Mouse (Mus musculus) cerebellum, postnatal 14 days (tissue): ENCODE results near the gene Actr2.
"Not testable (repeated sequence)": the region's sequence is repeated elsewhere in the genome, so short reads cannot be mapped to it uniquely, and the experiment has no call there.

Experiments
- DNase-seq, 2 experiments: peaks; one replicate each; pipeline ENCODE4 v3.0.0; 2021; ENCODE audit warnings: mixed read lengths in 2 of 2

The Actr2 gene

GRCm38 (mm10) chr11:20112741-20113480 lies at the start of gene Actr2:
Gene Actr2, minus strand, starts transcription at chr11:20112913.
- DNase-seq = peak; percentile 98

GRCm38 (mm10) chr11:20158879-20159278 lies 46.2 kb upstream of the Actr2 start:
- no peak for DNase-seq

GRCm38 (mm10) chr11:20153542-20153941 lies 40.8 kb upstream of the Actr2 start:
- DNase-seq = not testable (repeated sequence)

GRCm38 (mm10) chr11:20152107-20152901 lies 39.6 kb upstream of the Actr2 start:
- no peak for DNase-seq

- no peak for DNase-seq
These were observed 38.6 kb upstream of the Actr2 start for GRCm38 (mm10) chr11:20151290-20151689.

- no peak for DNase-seq
These were observed 37.2 kb upstream of the Actr2 start for GRCm38 (mm10) chr11:20149936-20150335.

- no peak for DNase-seq
These were observed 32.7 kb upstream of the Actr2 start for GRCm38 (mm10) chr11:20145383-20145782.

GRCm38 (mm10) chr11:20144536-20145263 lies 32.0 kb upstream of the Actr2 start:
- DNase-seq = no peak

- not testable (repeated sequence) for DNase-seq
These were observed 31.0 kb upstream of the Actr2 start for GRCm38 (mm10) chr11:20143687-20144086.

GRCm38 (mm10) chr11:20142516-20142915 lies 29.8 kb upstream of the Actr2 start:
- DNase-seq = no peak

GRCm38 (mm10) chr11:20140286-20140685 lies 27.6 kb upstream of the Actr2 start:
- DNase-seq = no peak

- no peak for DNase-seq
These were observed 27.0 kb upstream of the Actr2 start for GRCm38 (mm10) chr11:20139711-20140110.

GRCm38 (mm10) chr11:20138498-20139208 lies 25.9 kb upstream of the Actr2 start:
- DNase-seq = no peak

- no peak for DNase-seq
These were observed 25.2 kb upstream of the Actr2 start for GRCm38 (mm10) chr11:20137872-20138271.

- no peak for DNase-seq
These were observed 23.6 kb upstream of the Actr2 start for GRCm38 (mm10) chr11:20136314-20136713.

GRCm38 (mm10) chr11:20134869-20135268 lies 22.2 kb upstream of the Actr2 start:
- DNase-seq = not testable (repeated sequence)

GRCm38 (mm10) chr11:20133721-20134120 lies 21.0 kb upstream of the Actr2 start:
- DNase-seq = no peak

GRCm38 (mm10) chr11:20132955-20133562 lies 20.3 kb upstream of the Actr2 start:
- peak; percentile 85 to 86 for DNase-seq

- DNase-seq = no peak
These were observed 14.2 kb upstream of the Actr2 start for GRCm38 (mm10) chr11:20126673-20127516.

GRCm38 (mm10) chr11:20125423-20125822 lies 12.7 kb upstream of the Actr2 start:
- DNase-seq = no peak

GRCm38 (mm10) chr11:20116701-20117100 lies 4.0 kb upstream of the Actr2 start:
- no peak for DNase-seq
